Mouse (Mus musculus): ENCODE measurements at regions not wholly inside any gene's neighbourhood (a gene's known extent, or its start where the extent isn't known, plus 50 kb on each side); places are given as distances from the start of the nearest gene placed in this dataset.

DNA sequence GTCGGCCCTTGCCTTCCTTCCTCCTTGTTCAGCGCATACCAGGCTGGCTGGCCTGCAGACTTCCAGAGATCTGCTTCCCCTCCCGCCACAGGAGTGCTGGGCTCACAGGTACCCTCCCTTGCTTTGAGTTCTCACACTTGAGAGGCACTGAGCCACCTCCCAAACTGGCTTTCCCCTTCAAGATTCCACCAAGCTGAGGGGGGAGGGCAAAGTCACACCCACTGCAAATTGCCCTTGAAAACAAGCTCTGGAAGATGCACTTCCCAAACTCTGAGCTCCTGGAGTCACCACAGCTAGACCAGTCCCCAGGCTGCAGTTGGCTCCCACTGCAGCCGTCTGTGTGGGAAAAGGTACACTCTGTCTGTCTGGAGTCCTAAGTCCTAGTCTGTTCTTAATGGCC is 142.1 kb upstream of the Slc22a12 start:
- DNase-seq: no peak

DNA sequence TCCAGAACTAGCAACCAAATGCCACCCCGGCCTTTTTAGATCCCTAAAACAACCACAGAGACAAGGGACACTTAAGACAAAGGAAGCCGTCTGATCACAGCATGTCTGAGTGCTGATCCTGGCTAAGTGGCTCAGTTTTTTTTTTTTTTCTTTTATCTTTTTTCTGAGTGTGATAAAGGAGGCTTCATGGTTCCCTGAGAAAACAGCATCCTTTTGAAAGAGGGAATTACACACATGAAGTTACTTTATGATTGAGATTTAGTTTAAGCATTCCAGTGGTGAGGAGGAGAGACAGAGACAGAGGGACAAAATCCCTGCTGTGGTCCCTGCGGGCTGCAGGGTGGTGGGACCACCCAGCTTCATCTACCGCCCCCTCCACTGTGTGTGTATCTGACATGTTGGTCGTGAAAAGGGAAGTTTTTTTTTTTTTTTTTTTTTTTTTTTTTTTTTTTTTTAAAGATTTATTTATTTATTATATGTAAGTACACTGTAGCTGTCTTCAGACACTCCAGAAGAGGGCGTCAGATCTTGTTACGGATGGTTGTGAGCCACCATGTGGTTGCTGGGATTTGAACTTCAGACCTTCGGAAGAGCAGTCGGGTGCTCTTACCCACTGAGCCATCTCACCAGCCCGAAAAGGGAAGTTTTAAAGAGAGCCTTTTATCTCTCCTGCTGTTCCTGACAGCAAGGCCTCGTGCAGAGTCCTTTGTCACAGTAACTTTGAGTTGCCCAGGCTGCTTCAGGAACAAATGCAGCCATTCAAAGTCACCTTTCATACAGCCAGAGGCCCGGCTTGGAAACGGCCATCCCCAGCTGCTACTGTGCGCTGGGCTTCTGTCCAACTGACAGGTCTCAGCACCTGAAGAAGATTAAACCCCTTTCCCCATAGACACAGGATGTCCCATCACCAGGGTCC is 136.8 kb upstream of the Slc22a12 start:
- no peak for DNase-seq

DNA sequence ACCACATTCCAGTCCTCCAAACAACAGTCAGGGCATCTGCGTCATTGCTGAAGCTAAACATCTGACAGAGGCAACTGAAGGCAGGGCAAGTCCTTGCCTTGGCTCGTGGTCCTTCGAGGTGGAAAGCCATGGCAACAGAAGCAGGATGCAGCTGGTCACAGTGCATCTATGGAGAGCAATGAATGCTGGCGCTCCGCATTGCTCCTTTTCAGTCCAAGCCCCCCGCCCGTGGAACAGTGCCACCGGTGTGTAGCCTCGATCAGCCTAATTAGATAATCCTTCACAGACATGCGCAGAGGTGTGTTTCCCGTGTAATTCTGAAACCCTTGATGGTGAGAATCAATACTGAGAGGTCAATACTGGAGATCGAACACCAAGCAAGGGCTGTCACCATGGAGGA is 134.7 kb upstream of the Slc22a12 start:
- no peak for DNase-seq

GRCm38 (mm10) chr19:6675586-6675985 is 132.8 kb upstream of the Slc22a12 start:
- no peak for DNase-seq

DNA sequence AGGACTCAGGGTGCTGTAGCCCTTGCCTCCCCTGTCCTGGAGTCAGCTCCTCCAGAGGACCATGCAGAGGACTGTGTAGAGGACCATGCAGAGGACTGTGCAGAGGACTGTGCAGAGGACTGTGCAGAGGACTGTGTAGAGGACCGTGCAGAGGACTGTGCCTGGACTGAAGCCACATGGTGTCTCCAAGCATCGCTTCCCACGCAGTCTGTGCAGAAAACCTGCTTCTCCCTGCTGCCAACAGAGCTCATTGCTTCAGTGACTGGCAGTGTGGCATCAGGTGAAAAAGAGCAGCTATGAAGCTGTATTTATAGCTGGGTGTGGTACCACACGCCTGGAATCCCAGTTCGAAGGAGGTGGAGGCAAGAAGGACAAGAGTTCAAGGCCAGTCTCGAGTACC is 128.9 kb upstream of the Slc22a12 start:
- peak; percentile 16 for DNase-seq

GRCm38 (mm10) chr19:6669881-6670280 is 127.0 kb upstream of the Slc22a12 start:
- DNase-seq: no peak

GRCm38 (mm10) chr19:6668545-6668944 is 125.7 kb upstream of the Slc22a12 start:
- no peak for DNase-seq

DNA sequence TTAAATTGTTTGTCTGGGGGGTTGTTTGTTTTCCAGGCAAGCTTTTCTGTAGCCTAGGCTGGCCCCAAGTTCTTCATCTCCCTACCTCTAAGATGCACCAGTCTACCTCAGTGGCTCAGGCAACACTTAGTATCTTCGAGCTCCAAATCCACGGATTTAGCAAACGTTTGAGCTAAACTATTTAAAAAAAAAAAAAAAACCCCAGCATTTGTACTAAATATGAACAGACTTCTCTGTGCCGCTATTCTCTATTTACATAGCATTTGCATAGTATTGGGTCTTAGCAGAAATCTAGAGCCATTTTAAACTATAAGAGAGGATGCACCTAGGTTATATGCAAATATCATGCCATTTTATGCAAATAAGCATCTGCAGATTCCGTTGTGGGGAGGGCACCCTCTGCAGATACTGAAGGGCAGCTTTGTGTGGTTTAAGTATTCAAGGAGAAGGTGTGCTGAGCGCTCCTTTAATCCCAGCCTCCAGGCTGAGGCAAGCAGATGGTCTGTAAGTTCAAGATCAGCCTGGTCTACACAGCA is 123.4 kb upstream of the Slc22a12 start:
- DNase-seq: no peak

DNA sequence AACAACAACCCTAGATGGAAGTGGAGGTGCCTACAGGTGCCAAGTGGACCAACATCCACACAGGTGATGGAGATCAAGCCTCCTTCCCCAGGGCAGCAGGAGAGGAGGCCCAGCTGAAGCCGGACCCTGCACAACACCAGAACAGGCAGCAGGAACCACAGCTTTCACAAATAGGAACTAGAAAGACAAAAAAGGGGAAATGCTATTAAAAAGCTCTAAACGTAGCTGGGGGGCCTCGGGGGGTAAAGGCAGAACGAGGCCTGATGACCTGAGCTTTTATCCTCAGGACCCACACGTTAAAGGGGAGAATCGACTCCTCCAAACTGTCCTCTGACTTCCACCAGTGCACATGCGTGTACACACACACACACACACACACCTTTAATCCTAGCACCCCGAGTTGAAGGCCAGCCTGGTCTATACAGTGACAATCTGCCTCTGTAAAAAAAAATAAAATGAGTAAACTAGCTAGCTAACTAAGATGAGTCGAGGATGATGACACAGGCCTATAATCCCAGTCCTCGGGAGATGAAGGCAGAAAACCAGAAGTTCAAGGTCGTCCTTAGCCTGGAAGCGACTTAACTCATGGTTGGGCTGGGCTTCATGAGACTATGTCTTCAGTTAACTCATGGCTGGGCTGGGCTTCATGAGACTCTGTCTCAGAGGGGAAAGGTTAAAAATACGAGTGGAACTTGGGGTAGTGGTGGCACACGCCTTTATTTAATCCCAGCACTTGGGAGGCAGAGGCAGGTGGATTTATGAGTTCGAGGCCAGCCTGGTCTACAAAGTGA is 122.6 kb upstream of the Slc22a12 start:
- no peak for DNase-seq

- DNase-seq: no peak
Observed at GRCm38 (mm10) chr19:6664311-6664952, 121.6 kb upstream of the Slc22a12 start.

DNA sequence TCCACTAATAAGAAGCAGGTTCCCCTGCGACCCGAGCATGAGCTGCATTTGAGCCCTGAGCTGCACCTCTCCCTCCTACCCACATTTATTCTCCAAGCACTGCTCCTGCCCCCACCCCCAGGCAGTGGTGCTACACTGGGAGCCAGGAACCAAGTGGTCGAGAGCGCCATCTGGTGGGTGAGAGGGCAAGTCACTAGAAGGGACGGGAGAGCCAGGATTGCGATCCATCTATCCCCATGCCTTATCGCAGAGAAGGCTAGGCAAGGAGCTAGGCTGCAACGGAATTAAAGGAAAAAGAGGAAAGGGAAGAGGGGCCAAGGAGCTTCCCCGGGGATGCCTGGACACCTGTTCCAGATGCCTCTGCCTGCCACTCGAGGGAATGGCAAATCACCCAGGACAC is 120.6 kb upstream of the Slc22a12 start:
- peak; percentile 91 for DNase-seq

DNA sequence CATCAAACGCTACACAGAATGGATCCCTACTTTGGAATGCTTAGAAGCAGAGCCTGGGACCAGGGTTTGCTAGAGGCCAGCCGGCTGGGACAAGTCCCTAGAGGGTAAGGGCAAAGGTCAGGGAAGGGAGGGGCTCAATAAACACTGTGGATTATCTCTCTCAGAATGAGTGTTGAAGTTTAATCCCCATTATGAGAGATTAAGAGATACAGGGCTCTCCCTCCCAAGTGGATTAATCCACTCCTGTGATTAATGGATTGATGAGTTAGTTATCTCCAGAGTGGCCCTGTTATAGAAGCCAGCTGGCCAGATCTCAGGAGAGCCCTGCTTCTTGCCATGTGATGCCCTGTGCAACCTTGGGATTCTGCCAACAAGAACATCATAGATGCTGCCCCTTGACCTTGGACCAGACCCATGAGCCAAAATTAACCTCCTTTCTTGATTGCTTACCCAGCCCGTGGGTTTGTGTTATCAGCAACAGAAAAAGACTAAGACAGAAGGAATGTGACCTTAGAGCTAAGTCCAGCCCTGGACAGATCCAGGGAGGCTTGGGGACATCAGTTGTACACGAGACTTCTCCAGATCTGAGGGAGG is 119.6 kb upstream of the Slc22a12 start:
- no peak for DNase-seq

DNA sequence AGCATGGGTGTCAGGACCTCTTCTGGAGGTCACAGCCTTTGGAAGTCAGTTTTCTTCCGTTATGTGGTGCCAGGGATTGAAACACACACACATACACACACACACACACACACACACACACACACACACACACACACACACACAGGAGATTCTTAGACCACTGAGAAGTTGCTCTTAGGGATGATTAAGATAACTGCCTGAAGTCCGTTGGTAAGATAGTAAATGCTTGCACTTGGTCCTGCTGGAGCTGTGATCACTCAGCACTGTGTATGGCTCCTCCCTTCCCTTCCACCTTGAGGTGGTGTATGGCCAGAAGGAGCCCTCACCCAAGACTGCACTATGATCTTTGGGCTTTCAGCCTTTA is 118.7 kb upstream of the Slc22a12 start:
- DNase-seq: no peak

DNA sequence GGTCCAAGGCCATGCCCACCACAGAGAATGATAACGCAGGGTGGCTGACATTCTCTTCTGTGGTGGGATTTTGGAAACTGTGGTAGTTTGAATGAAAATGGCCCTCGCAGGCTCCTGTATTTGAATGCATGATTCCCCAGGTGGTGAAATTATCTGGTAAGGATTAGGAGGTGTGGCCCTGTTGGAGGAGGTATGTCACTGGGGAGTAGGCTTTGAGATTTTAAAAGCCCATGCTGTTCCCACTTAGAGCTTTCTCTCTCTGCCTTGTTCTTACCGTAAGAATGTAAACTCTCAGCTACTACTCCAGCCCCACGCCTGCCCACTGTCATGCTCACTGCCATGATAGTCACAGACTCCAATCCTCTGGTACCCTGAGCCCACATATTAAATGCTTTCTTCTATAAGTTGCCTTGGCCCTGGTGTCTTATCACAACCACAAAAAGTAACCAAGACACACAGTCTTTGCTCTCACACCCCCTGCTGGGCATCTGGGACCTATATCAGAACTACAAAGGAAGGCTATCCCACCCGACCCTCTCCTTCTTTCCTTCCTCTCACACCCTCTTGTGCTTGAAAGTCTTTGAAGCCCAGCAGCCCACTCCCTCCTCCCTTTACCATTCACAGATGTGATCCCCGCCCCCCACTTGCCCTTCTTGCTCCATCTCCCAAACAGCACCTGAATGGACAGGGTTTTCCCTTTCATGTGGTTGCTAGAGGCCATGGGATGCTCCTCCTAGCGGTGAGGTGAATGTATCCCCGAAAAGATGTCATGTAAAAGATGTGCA is 118.1 kb upstream of the Slc22a12 start:
- DNase-seq: no peak

- no peak for DNase-seq
Observed at GRCm38 (mm10) chr19:6660157-6660556, 117.3 kb upstream of the Slc22a12 start.

- DNase-seq: no peak
Observed at GRCm38 (mm10) chr19:6654550-6654949, 111.7 kb upstream of the Slc22a12 start.

DNA sequence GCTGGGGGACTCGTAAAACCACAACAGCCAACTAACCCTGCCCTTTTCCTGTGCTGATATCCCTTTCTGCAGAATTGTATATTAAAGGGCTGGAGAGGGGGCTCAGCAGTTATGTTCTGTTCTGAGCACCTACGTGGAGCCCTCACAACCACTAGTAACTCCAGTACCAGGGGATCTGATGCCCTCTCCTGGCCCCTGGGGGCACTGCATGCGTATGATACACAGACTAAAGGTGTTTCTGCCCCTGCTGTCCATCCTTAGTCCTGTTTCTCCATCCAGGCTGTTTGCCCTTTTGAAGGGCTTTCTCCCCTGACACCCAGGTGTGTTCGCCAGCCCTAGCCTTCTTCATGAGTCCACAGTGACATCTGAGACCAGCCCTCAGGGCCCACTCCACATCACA is 109.9 kb upstream of the Slc22a12 start:
- DNase-seq: no peak

GRCm38 (mm10) chr19:6651192-6651591 is 108.4 kb upstream of the Slc22a12 start:
- no peak for DNase-seq

GRCm38 (mm10) chr19:6649885-6650284 is 107.1 kb upstream of the Slc22a12 start:
- no peak for DNase-seq

- no peak for DNase-seq
Observed at GRCm38 (mm10) chr19:6647686-6648085, 104.9 kb upstream of the Slc22a12 start.

DNA sequence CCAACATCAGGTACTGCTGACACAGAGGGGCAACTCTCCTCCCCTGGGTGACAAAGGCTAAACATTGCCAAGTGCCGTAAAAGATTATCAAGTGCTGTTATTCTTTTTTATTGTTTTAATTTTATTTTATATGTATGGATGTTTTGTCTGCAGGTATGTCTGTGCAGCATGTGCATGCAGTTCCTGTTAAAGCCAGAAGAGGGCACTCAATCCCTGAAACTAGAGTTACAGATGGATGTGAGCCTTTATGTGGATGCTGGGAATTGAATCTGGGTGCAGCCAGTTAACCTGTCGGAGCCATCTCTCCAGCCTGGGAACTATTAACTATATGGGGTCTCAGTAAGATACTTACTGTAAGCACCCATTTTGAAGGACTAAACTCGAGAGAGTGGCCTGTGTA is 104.4 kb upstream of the Slc22a12 start:
- no peak for DNase-seq

DNA sequence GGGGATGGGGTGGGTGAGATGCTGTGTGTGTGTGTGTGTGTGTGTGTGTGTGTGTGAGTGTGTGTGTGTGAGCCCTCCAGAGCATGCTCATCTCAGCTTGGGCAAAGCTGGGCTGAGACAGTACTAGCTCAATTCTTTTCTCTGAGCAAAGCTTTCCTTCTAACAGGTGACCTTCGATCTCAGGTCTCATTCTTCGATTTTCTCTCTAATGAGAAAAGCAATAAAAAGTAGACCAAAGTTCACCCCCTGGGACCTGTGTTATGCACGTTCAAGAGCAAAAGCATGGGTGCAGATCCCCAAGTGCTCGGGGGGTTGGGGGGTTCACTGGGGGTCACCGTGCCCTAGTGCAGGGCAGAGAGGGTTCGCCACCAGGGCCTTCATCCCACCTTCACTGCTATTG is 103.1 kb upstream of the Slc22a12 start:
- DNase-seq: no peak

All from cerebellum, adult 8-10 months (tissue).